Mouse (Mus musculus) kidney, adult 8-10 months (tissue): ENCODE measurements around the gene Rtkn2.

Source experiments
- DNase-seq, 2 experiments: peaks; one replicate each; pipeline ENCODE4 v3.0.0; 2022

The Rtkn2 gene

GRCm38 (mm10) chr10:67979401-67980157 lies at the start of gene Rtkn2:
Gene Rtkn2, plus strand, starts transcription at chr10:67979570.
- peak; percentile 78 to 85 for DNase-seq

GRCm38 (mm10) chr10:67931328-67931727 lies 48.0 kb upstream of the Rtkn2 start:
- no peak for DNase-seq

GRCm38 (mm10) chr10:67932780-67933179 lies 46.6 kb upstream of the Rtkn2 start:
- DNase-seq, result no peak

- DNase-seq, result no peak
Measured at GRCm38 (mm10) chr10:67936944-67937343, 42.4 kb upstream of the Rtkn2 start.

GRCm38 (mm10) chr10:67937775-67938174 lies 41.6 kb upstream of the Rtkn2 start:
- DNase-seq, result no peak

- DNase-seq, result no peak
Measured at GRCm38 (mm10) chr10:67939546-67939945, 39.8 kb upstream of the Rtkn2 start.

- no peak for DNase-seq
Measured at GRCm38 (mm10) chr10:67943513-67943912, 35.9 kb upstream of the Rtkn2 start.

GRCm38 (mm10) chr10:67950059-67950748 lies 29.2 kb upstream of the Rtkn2 start:
- DNase-seq, result no peak

GRCm38 (mm10) chr10:67951690-67952089 lies 27.7 kb upstream of the Rtkn2 start:
- no peak for DNase-seq

GRCm38 (mm10) chr10:67955982-67956381 lies 23.4 kb upstream of the Rtkn2 start:
- no peak for DNase-seq

GRCm38 (mm10) chr10:67959982-67960381 lies 19.4 kb upstream of the Rtkn2 start:
- no peak for DNase-seq

GRCm38 (mm10) chr10:67962496-67962895 lies 16.9 kb upstream of the Rtkn2 start:
- DNase-seq, result no peak

GRCm38 (mm10) chr10:67964060-67964459 lies 15.3 kb upstream of the Rtkn2 start:
- no peak for DNase-seq

- DNase-seq, result no peak
Measured at GRCm38 (mm10) chr10:67965251-67965986, 14.0 kb upstream of the Rtkn2 start.

GRCm38 (mm10) chr10:67966102-67966501 lies 13.3 kb upstream of the Rtkn2 start:
- DNase-seq, result no peak

- DNase-seq, result no peak
Measured at GRCm38 (mm10) chr10:67966983-67967382, 12.4 kb upstream of the Rtkn2 start.

- no peak for DNase-seq
Measured at GRCm38 (mm10) chr10:67971166-67971796, 8.1 kb upstream of the Rtkn2 start.

- no peak for DNase-seq
Measured at GRCm38 (mm10) chr10:67977271-67977670, 2.1 kb upstream of the Rtkn2 start.

GRCm38 (mm10) chr10:67983776-67984175 lies 4.4 kb downstream of the Rtkn2 start:
- no peak for DNase-seq

- peak; percentile 30 to 42 for DNase-seq
Measured at GRCm38 (mm10) chr10:67984271-67984943, 5.0 kb downstream of the Rtkn2 start.

GRCm38 (mm10) chr10:67985100-67985499 lies 5.7 kb downstream of the Rtkn2 start:
- DNase-seq, result no peak

GRCm38 (mm10) chr10:67995356-67995755 lies 16.0 kb downstream of the Rtkn2 start:
- no peak for DNase-seq

- DNase-seq, result no peak
Measured at GRCm38 (mm10) chr10:67996171-67996570, 16.8 kb downstream of the Rtkn2 start.
